Mouse (Mus musculus) heart, embryonic 14.5 days (tissue): ENCODE measurements around the gene Fam213b. TPM values are rescaled to one million over a fixed set of nuclear protein-coding genes. Genes with fewer than 3 reads are reported as not detected.

Source experiments
- ATAC-seq: fragments of 200-750 bp; cut with Nextera tagmentation; 2 replicates; pipeline ENCODE4 v1.8.0; 2017; ENCODE audit warnings: low read depth, moderate TSS enrichment; ENCODE audit not compliant: insufficient number of reproducible peaks, insufficient read depth, low FRiP score
- H3K27ac ChIP-seq, 2 experiments: fragments of 200-500 bp in 1 of 2; fragments of 300-500 bp in 1 of 2; sonication (generic) in 1 of 2; replicated peaks in 1 of 2; 2 replicates each; pipeline ENCODE4 v1.5.1; 2012 to 2014; ENCODE audit warnings: low read depth in 2 of 2, low read length in 2 of 2, control low read depth in 1 of 2, mild to moderate bottlenecking in 1 of 2, mixed read lengths in 1 of 2; ENCODE audit not compliant: control insufficient read depth in 1 of 2, insufficient read depth in 1 of 2
- H3K27me3 ChIP-seq: fragments of 300-500 bp; sonication (generic); 2 replicates; pipeline ENCODE4 v1.6.1; 2014; ENCODE audit warnings: mild to moderate bottlenecking, low read length, control low read depth; ENCODE audit not compliant: control insufficient read depth, insufficient read depth
- H3K36me3 ChIP-seq: fragments of 300-500 bp; sonication (generic); 2 replicates; pipeline ENCODE4 v1.6.1; 2014; ENCODE audit warnings: mild to moderate bottlenecking, control low read depth, low read length, mixed read lengths; ENCODE audit not compliant: control insufficient read depth, insufficient read depth
- H3K4me1 ChIP-seq, 2 experiments: fragments of 200-500 bp in 1 of 2; fragments of 300-500 bp in 1 of 2; sonication (generic) in 1 of 2; 2 replicates each; pipeline ENCODE4 v1.6.1; 2012 to 2014; ENCODE audit warnings: low read length in 2 of 2, control low read depth in 1 of 2, mixed read lengths in 1 of 2; ENCODE audit not compliant: control insufficient read depth in 2 of 2, insufficient read depth in 2 of 2
- H3K4me2 ChIP-seq: fragments of 300-500 bp; sonication (generic); 2 replicates; pipeline ENCODE4 v1.6.1; 2014; ENCODE audit warnings: mild to moderate bottlenecking, low read length
- H3K4me3 ChIP-seq, 2 experiments: fragments of 200-500 bp in 1 of 2; fragments of 300-500 bp in 1 of 2; sonication (generic) in 1 of 2; 2 replicates each; pipeline ENCODE4 v1.5.1; 2012 to 2014; ENCODE audit warnings: low read length in 2 of 2, mild to moderate bottlenecking in 2 of 2, control low read depth in 1 of 2, low read depth in 1 of 2, moderate library complexity in 1 of 2; ENCODE audit not compliant: control insufficient read depth in 1 of 2, insufficient read depth in 1 of 2
- H3K9ac ChIP-seq: fragments of 300-500 bp; sonication (generic); 2 replicates; pipeline ENCODE4 v1.6.1; 2014; ENCODE audit warnings: mild to moderate bottlenecking, low read length
- H3K9me3 ChIP-seq: fragments of 300-500 bp; sonication (generic); 2 replicates; pipeline ENCODE4 v1.6.1; 2016; ENCODE audit warnings: low read length, control low read depth; ENCODE audit not compliant: control insufficient read depth
- WGBS: fragments of 180-500 bp; shearing (Covaris S2); extraction: QIAGEN DNeasy Blood & Tissue Kit; methylation state at CpG from one replicate; pipeline ENCODE4 v1.1.7; 2014; 5-methylcytosine and 5-hydroxymethylcytosine counted together
- polyA plus RNA-seq: library from polyadenylated mRNA; unstranded; fragments of >200 nt; fragmentation: Nextera tagmentation; extraction: Ambion mirVana; gene quantifications from 2 replicates; pipeline ENCODE4 v1.2.1, GENCODE M21; 2014

The Fam213b gene
- polyA plus RNA-seq, 1 experiment from 2014 or later: 56.8 TPM

- Histone ChIP-seq H3K9me3 (0 out of 2 replicates have a peak, but pooled peaks cover 3% of the 10 kb centered on the region), H3K4me2 (0 out of 2 replicates have a peak overlapping the region, but pooled peaks have one; percentile 83), H3K4me3 (no peak overlapping the region), H3K9ac (no peak overlapping the region), H3K27ac (no peak overlapping the region), H3K4me1 (peaks cover 5% of the 10 kb centered on the region in 2 experiments; a peak in 3 of 4 replicates), H3K36me3 (no peaks in the 10 kb centered on the region), H3K27me3 (peaks cover 41% of the 10 kb centered on the region)
- 55% methylated on average over 12 of the region's 12 CpGs for whole genome bisulfite sequencing
- no peak for ATAC-seq
These were observed 44.1 kb downstream of the Fam213b start for GRCm38 (mm10) chr4:154854676-154855345.

DNA sequence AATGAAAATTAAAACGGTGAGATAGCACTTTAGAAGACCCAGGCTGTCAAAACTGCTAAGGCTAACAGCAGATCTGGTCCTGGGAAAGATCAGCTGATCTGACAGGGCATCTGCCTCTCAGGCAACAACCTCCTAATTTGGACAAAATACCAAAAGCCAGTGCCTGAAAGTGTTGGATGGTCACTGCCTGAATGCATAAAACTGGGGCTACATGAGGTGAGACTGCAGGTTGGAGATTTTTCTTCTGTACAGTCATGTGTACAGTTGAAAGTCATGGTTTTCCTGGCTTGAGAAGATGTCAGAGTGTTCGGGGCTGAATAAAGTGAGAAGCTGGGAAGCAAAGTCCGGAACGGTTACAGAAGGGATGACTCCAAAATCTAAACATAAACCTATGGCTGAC, 45.1 kb downstream of the Fam213b start:
- Histone ChIP-seq H3K4me3 (no peak overlapping the region), H3K4me2 (no peak overlapping the region), H3K9me3 (0 out of 2 replicates have a peak, but pooled peaks cover 3% of the 10 kb centered on the region), H3K27me3 (peaks cover 41% of the 10 kb centered on the region), H3K9ac (no peak overlapping the region), H3K4me1 (peaks cover 5% of the 10 kb centered on the region in 2 experiments; a peak in 3 of 4 replicates), H3K36me3 (no peaks in the 10 kb centered on the region), H3K27ac (no peak overlapping the region)
- WGBS: 62% methylated on average over 4 of the region's 4 CpGs
- ATAC-seq: no peak

- no peak for ATAC-seq
- Histone ChIP-seq H3K27me3 (peaks cover 37% of the 10 kb centered on the region), H3K4me1 (peaks cover 5% of the 10 kb centered on the region in 2 experiments; a peak in 3 of 4 replicates), H3K36me3 (no peaks in the 10 kb centered on the region), H3K9me3 (0 out of 2 replicates have a peak, but pooled peaks cover 3% of the 10 kb centered on the region), H3K4me3 (no peak overlapping the region), H3K27ac (no peak overlapping the region), H3K4me2 (no peak overlapping the region), H3K9ac (no peak overlapping the region)
- WGBS: 88% methylated on average over 1 of the region's 1 CpGs
These were observed 46.2 kb downstream of the Fam213b start for GRCm38 (mm10) chr4:154852696-154853095.

Other genes starting within 250 kb of the Fam213b start
- gene Actrt2, start 231.3 kb downstream of the Fam213b start, polyA plus RNA-seq: not detected in 2 replicates
- gene Ttc34, start 61.7 kb downstream of the Fam213b start, polyA plus RNA-seq: 0.22 and 0.27 TPM in 2 replicates
- 0.22 and 0.71 TPM in 2 replicates for gene Mmel1, start 29.6 kb downstream of the Fam213b start, polyA plus RNA-seq
- gene Tnfrsf14, start 29.4 kb upstream of the Fam213b start, polyA plus RNA-seq: 0.46 and 1.2 TPM in 2 replicates
- gene Hes5, start 61.8 kb upstream of the Fam213b start, polyA plus RNA-seq: 0.24 and 0.47 TPM in 2 replicates
- 41.4 and 42.1 TPM in 2 replicates for gene Pank4, start 65.0 kb upstream of the Fam213b start, polyA plus RNA-seq
- 0.16 and 0.22 TPM in 2 replicates for gene Plch2, start 157.6 kb upstream of the Fam213b start, polyA plus RNA-seq
- 5.6 and 7.7 TPM in 2 replicates for gene Pex10, start 167.9 kb upstream of the Fam213b start, polyA plus RNA-seq
- gene Rer1, start 187.2 kb upstream of the Fam213b start, polyA plus RNA-seq: 131 and 141 TPM in 2 replicates
- 2.5 and 3.0 TPM in 2 replicates for gene Morn1, start 187.4 kb upstream of the Fam213b start, polyA plus RNA-seq